Mouse (Mus musculus) c-Kit-negative CD71-positive TER-119-positive erythroid progenitor cells, embryonic 14.5 days (primary cell): ENCODE measurements around the gene Ckm.

ENCODE experiments used
- DNase-seq: peaks from one replicate; pipeline ENCODE4 v3.0.0-alpha.2; 2013; ENCODE audit warnings: low read depth, low spot score

Ckm gene

GRCm38 (mm10) chr7:19466602-19467145, 62.1 kb downstream of the Ckm start:
- no peak for DNase-seq

GRCm38 (mm10) chr7:19467638-19468037, 63.1 kb downstream of the Ckm start:
- DNase-seq, result no peak

- DNase-seq, result no peak
Observed at GRCm38 (mm10) chr7:19468279-19468678, 63.7 kb downstream of the Ckm start.

GRCm38 (mm10) chr7:19469404-19469803, 64.8 kb downstream of the Ckm start:
- DNase-seq, result no peak

- no peak for DNase-seq
Observed at GRCm38 (mm10) chr7:19470308-19470707, 65.7 kb downstream of the Ckm start.

- no peak for DNase-seq
Observed at GRCm38 (mm10) chr7:19472403-19472802, 67.8 kb downstream of the Ckm start.
